Mouse (Mus musculus) liver, embryonic 11.5 days (tissue): ENCODE data around the gene Mup6. TPM values are rescaled to one million over a fixed set of nuclear protein-coding genes. Genes with fewer than 3 reads are reported as not detected.
A peak's percentile ranks its signal among the peaks of the same experiment; 100 is the strongest.

Experiments used
- ATAC-seq: fragments of 200-750 bp; cut with Nextera tagmentation; replicated peaks from 2 replicates; pipeline ENCODE4 v1.8.0; 2017; ENCODE audit warnings: moderate number of reproducible peaks, mild to moderate bottlenecking, moderate TSS enrichment, moderate library complexity; ENCODE audit not compliant: low FRiP score
- DNase-seq: peaks from one replicate; pipeline ENCODE4 v3.0.0-alpha.2; 2017; ENCODE audit warnings: low spot score
- H3K27ac ChIP-seq: fragments of 300-500 bp; sonication (generic); 2 replicates; pipeline ENCODE4 v1.5.1; 2014; ENCODE audit warnings: mild to moderate bottlenecking, low read depth, low read length, control low read depth
- H3K27me3 ChIP-seq: fragments of 300-500 bp; sonication (generic); replicated peaks from 2 replicates; pipeline ENCODE4 v1.6.1; 2014; ENCODE audit warnings: low read length, mixed read lengths; ENCODE audit not compliant: control insufficient read depth, insufficient read depth
- H3K36me3 ChIP-seq: fragments of 300-500 bp; sonication (generic); 2 replicates; pipeline ENCODE4 v1.6.1; 2014; ENCODE audit warnings: mild to moderate bottlenecking, low read length, moderate library complexity, mixed read lengths; ENCODE audit not compliant: control insufficient read depth, insufficient read depth
- H3K4me1 ChIP-seq: fragments of 300-500 bp; sonication (generic); replicated peaks from 2 replicates; pipeline ENCODE4 v1.6.1; 2014; ENCODE audit warnings: low read length, mixed read lengths; ENCODE audit not compliant: control insufficient read depth, insufficient read depth
- H3K4me2 ChIP-seq: fragments of 300-500 bp; sonication (generic); 2 replicates; pipeline ENCODE4 v1.6.1; 2014; ENCODE audit warnings: mild to moderate bottlenecking, control low read depth, moderate library complexity
- H3K4me3 ChIP-seq: fragments of 300-500 bp; sonication (generic); 2 replicates; pipeline ENCODE4 v1.5.1; 2014; ENCODE audit warnings: low read depth, low read length, control low read depth
- H3K9ac ChIP-seq: fragments of 300-500 bp; sonication (generic); 2 replicates; pipeline ENCODE4 v1.6.1; 2014; ENCODE audit warnings: low read depth, low read length, control low read depth
- H3K9me3 ChIP-seq: fragments of 300-500 bp; sonication (generic); 2 replicates; pipeline ENCODE4 v1.6.1; 2016; ENCODE audit warnings: low read length, inconsistent platforms, mixed read lengths; ENCODE audit not compliant: control insufficient read depth
- WGBS: fragments of 180-500 bp; shearing (Covaris S2); extraction: QIAGEN DNeasy Blood & Tissue Kit; methylation state at CpG from one replicate; pipeline ENCODE4 v1.1.7; 2014; 5-methylcytosine and 5-hydroxymethylcytosine counted together
- polyA plus RNA-seq: library from polyadenylated mRNA; unstranded; fragments of >200 nt; fragmentation: Nextera tagmentation; extraction: Ambion mirVana; gene quantifications from 2 replicates; pipeline ENCODE4 v1.2.1, GENCODE M21; 2014

Gene Mup6
- not detected in 2 replicates for polyA plus RNA-seq

- WGBS: 34% methylated on average over 3 of the region's 3 CpGs
These were observed at the start of gene Mup6 for GRCm38 (mm10) chr4:59963405-59964344. Mup6 (plus strand) TSS chr4:59964294.

GRCm38 (mm10) chr4:59914608-59915403 is 49.3 kb upstream of the Mup6 start, which contains the start of gene Slc46a2:
Slc46a2 (minus strand) TSS chr4:59915056.
- no peak for DNase-seq
- Histone ChIP-seq H3K4me2 (no peak within 1 kb of the TSS), H3K4me3 (no peak within 1 kb of the TSS), H3K9ac (no peak within 1 kb of the TSS), H3K4me1 (no peaks in the 10 kb centered on the region), H3K27ac (no peak within 1 kb of the TSS), H3K36me3 (no peaks in the 10 kb centered on the region), H3K9me3 (no peaks in the 10 kb centered on the region), H3K27me3 (peaks cover 25% of the 10 kb centered on the region)
- no peak for ATAC-seq
- WGBS: 20% methylated on average over 22 of the region's 22 CpGs

More at GRCm38 (mm10) chr4:59963405-59964344, at the start of gene Mup6:
- no peak within 1 kb of the TSS for H3K9ac ChIP-seq
- H3K4me3 ChIP-seq: no peak within 1 kb of the TSS
- H3K27ac ChIP-seq: no peak within 1 kb of the TSS
- no peaks in the 10 kb centered on the region for H3K4me1 ChIP-seq
- DNase-seq: no peak
- no peaks in the 10 kb centered on the region for H3K36me3 ChIP-seq
- H3K9me3 ChIP-seq: no peaks in the 10 kb centered on the region
- H3K27me3 ChIP-seq: no peaks in the 10 kb centered on the region
- no peak for ATAC-seq
- no peak within 1 kb of the TSS for H3K4me2 ChIP-seq

- H3K9ac ChIP-seq: no peak overlapping the region
- DNase-seq (no peak), ATAC-seq (no peak)
- H3K9me3 ChIP-seq: no peaks in the 10 kb centered on the region
- 89% methylated on average over 3 of the region's 3 CpGs for WGBS
- H3K4me2 ChIP-seq: no peak overlapping the region
- H3K27me3 ChIP-seq: peaks cover 21% of the 10 kb centered on the region
- no peaks in the 10 kb centered on the region for H3K4me1 ChIP-seq
- H3K36me3 ChIP-seq: no peaks in the 10 kb centered on the region
- no peak overlapping the region for H3K4me3 ChIP-seq
- no peak overlapping the region for H3K27ac ChIP-seq
These were observed 46.1 kb upstream of the Mup6 start for GRCm38 (mm10) chr4:59917966-59918365.

GRCm38 (mm10) chr4:59925082-59925481 is 39.0 kb upstream of the Mup6 start:
- Histone ChIP-seq H3K36me3 (no peaks in the 10 kb centered on the region), H3K9me3 (no peaks in the 10 kb centered on the region), H3K4me3 (no peak overlapping the region), H3K4me2 (no peak overlapping the region), H3K9ac (no peak overlapping the region), H3K27me3 (no peaks in the 10 kb centered on the region), H3K4me1 (no peaks in the 10 kb centered on the region), H3K27ac (no peak overlapping the region)
- no peak for ATAC-seq
- WGBS: 86% methylated on average over 9 of the region's 9 CpGs
- no peak for DNase-seq

GRCm38 (mm10) chr4:59927666-59928065 is 36.4 kb upstream of the Mup6 start:
- Histone ChIP-seq H3K4me1 (no peaks in the 10 kb centered on the region), H3K27ac (no peak overlapping the region), H3K4me3 (no peak overlapping the region), H3K9me3 (no peaks in the 10 kb centered on the region), H3K9ac (no peak overlapping the region), H3K27me3 (no peaks in the 10 kb centered on the region), H3K4me2 (no peak overlapping the region), H3K36me3 (no peaks in the 10 kb centered on the region)
- ATAC-seq: no peak
- no peak for DNase-seq
- 68% methylated on average over 3 of the region's 3 CpGs for WGBS

- no peak for DNase-seq
- Histone ChIP-seq H3K27me3 (no peaks in the 10 kb centered on the region), H3K4me3 (no peak overlapping the region), H3K9ac (no peak overlapping the region), H3K36me3 (no peaks in the 10 kb centered on the region), H3K4me2 (no peak overlapping the region), H3K9me3 (no peaks in the 10 kb centered on the region), H3K27ac (no peak overlapping the region), H3K4me1 (no peaks in the 10 kb centered on the region)
- ATAC-seq: peak; percentile 78
- WGBS: 13% methylated on average over 6 of the region's 6 CpGs
These were observed 35.7 kb upstream of the Mup6 start for GRCm38 (mm10) chr4:59928347-59928746.

GRCm38 (mm10) chr4:59932505-59933281 is 31.4 kb upstream of the Mup6 start:
- ATAC-seq (peak; percentile 54; the same call in 1 of the 2 replicates), DNase-seq (no peak)
- H3K4me1 ChIP-seq: no peaks in the 10 kb centered on the region
- no peaks in the 10 kb centered on the region for H3K36me3 ChIP-seq
- 48% methylated on average over 6 of the region's 6 CpGs for WGBS
- no peak overlapping the region for H3K27ac ChIP-seq
- no peaks in the 10 kb centered on the region for H3K27me3 ChIP-seq
- H3K9ac ChIP-seq: no peak overlapping the region
- H3K4me3 ChIP-seq: no peak overlapping the region
- H3K9me3 ChIP-seq: no peaks in the 10 kb centered on the region
- H3K4me2 ChIP-seq: no peak overlapping the region

GRCm38 (mm10) chr4:59937543-59937942 is 26.6 kb upstream of the Mup6 start:
- no peak overlapping the region for H3K9ac ChIP-seq
- DNase-seq: no peak
- no peaks in the 10 kb centered on the region for H3K27me3 ChIP-seq
- H3K9me3 ChIP-seq: no peaks in the 10 kb centered on the region
- WGBS: 61% methylated on average over 2 of the region's 2 CpGs
- H3K4me2 ChIP-seq: no peak overlapping the region
- no peak overlapping the region for H3K27ac ChIP-seq
- H3K36me3 ChIP-seq: no peaks in the 10 kb centered on the region
- H3K4me1 ChIP-seq: no peaks in the 10 kb centered on the region
- ATAC-seq: no peak
- H3K4me3 ChIP-seq: no peak overlapping the region
